Mouse (Mus musculus) hindbrain, embryonic 10.5 days (tissue): ENCODE data around the gene Nob1. TPM values are rescaled to one million over a fixed set of nuclear protein-coding genes. Genes with fewer than 3 reads are reported as not detected.
A peak's percentile ranks its signal among the peaks of the same experiment; 100 is the strongest.

Experiments
- DNase-seq: peaks from one replicate; pipeline ENCODE4 v3.0.0-alpha.2; 2017; ENCODE audit warnings: low spot score
- H3K27ac ChIP-seq: fragments of 300-500 bp; sonication (generic); 2 replicates; pipeline ENCODE4 v1.5.1; 2016; ENCODE audit warnings: mild to moderate bottlenecking, moderate library complexity
- H3K27me3 ChIP-seq: fragments of 300-500 bp; sonication (generic); 2 replicates; pipeline ENCODE4 v1.6.1; 2016; ENCODE audit warnings: mild to moderate bottlenecking; ENCODE audit not compliant: poor library complexity, insufficient read depth, severe bottlenecking
- H3K36me3 ChIP-seq: fragments of 300-500 bp; sonication (generic); 2 replicates; pipeline ENCODE4 v1.6.1; 2016; ENCODE audit warnings: mild to moderate bottlenecking, moderate library complexity
- H3K4me1 ChIP-seq: fragments of 300-500 bp; sonication (generic); replicated peaks from 2 replicates; pipeline ENCODE4 v1.6.1; 2016; ENCODE audit warnings: mild to moderate bottlenecking
- H3K4me3 ChIP-seq: fragments of 300-500 bp; sonication (generic); 2 replicates; pipeline ENCODE4 v1.5.1; 2016; ENCODE audit warnings: mild to moderate bottlenecking, moderate library complexity
- H3K9me3 ChIP-seq: fragments of 300-500 bp; sonication (generic); 2 replicates; pipeline ENCODE4 v1.6.1; 2016; ENCODE audit warnings: mild to moderate bottlenecking, moderate library complexity
- WGBS: fragments of 180-500 bp; shearing (Covaris S2); methylation state at CpG from one replicate; pipeline ENCODE4 v1.1.7; 2016; 5-methylcytosine and 5-hydroxymethylcytosine counted together
- polyA plus RNA-seq: library from polyadenylated mRNA; unstranded; fragments of >200 nt; fragmentation: Nextera tagmentation; extraction: Ambion mirVana; gene quantifications from 2 replicates; pipeline ENCODE4 v1.2.1, GENCODE M21; 2016

Nob1 gene
- polyA plus RNA-seq, 1 experiment from 2014 or later, result 91.8 TPM

DNA sequence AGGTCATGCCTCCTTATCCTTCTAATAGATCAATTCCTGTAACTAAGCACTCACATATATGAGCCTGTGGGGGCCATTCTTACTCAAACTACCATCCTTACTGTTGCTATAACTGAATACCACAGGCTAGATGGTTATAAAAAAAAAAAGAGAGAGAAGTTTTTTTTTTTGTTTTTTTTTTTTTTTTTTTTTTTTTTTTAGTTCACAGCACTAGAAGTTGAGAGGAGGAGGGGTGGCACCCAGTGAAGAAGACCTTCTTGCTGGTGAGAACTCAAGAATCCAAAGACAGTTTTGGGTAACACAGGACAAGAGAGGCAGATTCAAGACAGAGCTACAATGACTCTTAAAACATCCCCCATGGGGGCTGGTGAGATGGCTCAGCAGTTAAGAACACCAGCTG, 29.5 kb downstream of the Nob1 start:
- H3K4me3 ChIP-seq, result no peak overlapping the region
- no peak overlapping the region for H3K27ac ChIP-seq
- DNase-seq, result no peak
- H3K36me3 ChIP-seq, result no peaks in the 10 kb centered on the region
- H3K27me3 ChIP-seq, result no peaks in the 10 kb centered on the region
- no peaks in the 10 kb centered on the region for H3K9me3 ChIP-seq
- H3K4me1 ChIP-seq, result 0 out of 2 replicates have a peak, but pooled peaks cover 9% of the 10 kb centered on the region

DNA sequence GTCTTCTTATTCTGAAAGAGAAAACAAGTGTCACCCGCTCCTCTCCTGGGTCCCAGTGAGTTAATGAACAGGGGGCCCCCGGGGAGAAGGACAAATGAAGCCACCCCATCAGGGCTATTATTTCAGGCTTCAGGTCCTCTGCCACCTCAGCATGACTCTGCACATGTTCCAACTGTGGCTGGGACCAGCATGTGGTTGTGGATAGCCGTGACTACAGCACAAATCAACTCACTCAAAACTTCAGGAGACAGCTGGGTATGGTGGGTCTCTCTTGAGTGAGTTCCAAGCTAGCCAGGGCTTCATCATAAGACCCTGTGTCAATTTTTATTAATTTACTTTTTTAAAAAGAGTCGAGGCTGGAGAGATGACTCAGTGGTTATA, 33.7 kb downstream of the Nob1 start:
- H3K27me3 ChIP-seq, result no peaks in the 10 kb centered on the region
- WGBS, result 65% methylated on average over 4 of the region's 4 CpGs
- no peaks in the 10 kb centered on the region for H3K9me3 ChIP-seq
- no peaks in the 10 kb centered on the region for H3K4me1 ChIP-seq
- no peak overlapping the region for H3K27ac ChIP-seq
- no peak overlapping the region for H3K4me3 ChIP-seq
- DNase-seq, result no peak
- H3K36me3 ChIP-seq, result no peaks in the 10 kb centered on the region

GRCm38 (mm10) chr8:107390476-107391135, 34.2 kb downstream of the Nob1 start:
- Histone ChIP-seq H3K36me3 (no peaks in the 10 kb centered on the region), H3K4me3 (no peak overlapping the region), H3K27ac (no peak overlapping the region), H3K4me1 (no peaks in the 10 kb centered on the region), H3K27me3 (no peaks in the 10 kb centered on the region), H3K9me3 (no peaks in the 10 kb centered on the region)
- 91% methylated on average over 16 of the region's 16 CpGs for WGBS
- DNase-seq, result no peak

- 94% methylated on average over 8 of the region's 8 CpGs for WGBS
- Histone ChIP-seq H3K27ac (no peak overlapping the region), H3K4me3 (no peak overlapping the region), H3K27me3 (no peaks in the 10 kb centered on the region), H3K36me3 (no peaks in the 10 kb centered on the region), H3K9me3 (no peaks in the 10 kb centered on the region), H3K4me1 (no peaks in the 10 kb centered on the region)
- DNase-seq, result no peak
Observed at GRCm38 (mm10) chr8:107389557-107389956, 35.3 kb downstream of the Nob1 start.

DNA sequence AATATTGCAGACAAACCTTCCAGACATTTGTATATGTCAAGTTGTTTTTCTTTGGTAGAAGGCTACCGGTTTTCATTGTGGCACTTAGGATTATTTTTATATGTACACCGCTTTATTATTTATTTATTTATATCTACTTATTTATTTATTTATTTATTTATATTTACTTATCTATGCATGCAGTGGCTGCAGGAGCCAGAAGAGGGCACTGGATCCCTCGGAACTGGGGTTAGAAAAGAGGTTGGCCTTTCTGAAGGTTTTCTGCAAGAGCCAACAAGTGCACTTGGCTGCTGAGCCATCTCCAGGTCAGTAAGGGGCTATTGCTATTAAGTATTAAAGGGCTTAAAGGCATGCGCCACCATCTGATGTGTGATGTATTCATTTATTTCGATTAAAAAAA, 37.0 kb downstream of the Nob1 start:
- no peaks in the 10 kb centered on the region for H3K9me3 ChIP-seq
- H3K27me3 ChIP-seq, result no peaks in the 10 kb centered on the region
- H3K4me1 ChIP-seq, result no peaks in the 10 kb centered on the region
- 69% methylated on average over 5 of the region's 5 CpGs for WGBS
- peak; percentile 37 for DNase-seq
- H3K27ac ChIP-seq, result no peak overlapping the region
- H3K4me3 ChIP-seq, result no peak overlapping the region
- H3K36me3 ChIP-seq, result no peaks in the 10 kb centered on the region

DNA sequence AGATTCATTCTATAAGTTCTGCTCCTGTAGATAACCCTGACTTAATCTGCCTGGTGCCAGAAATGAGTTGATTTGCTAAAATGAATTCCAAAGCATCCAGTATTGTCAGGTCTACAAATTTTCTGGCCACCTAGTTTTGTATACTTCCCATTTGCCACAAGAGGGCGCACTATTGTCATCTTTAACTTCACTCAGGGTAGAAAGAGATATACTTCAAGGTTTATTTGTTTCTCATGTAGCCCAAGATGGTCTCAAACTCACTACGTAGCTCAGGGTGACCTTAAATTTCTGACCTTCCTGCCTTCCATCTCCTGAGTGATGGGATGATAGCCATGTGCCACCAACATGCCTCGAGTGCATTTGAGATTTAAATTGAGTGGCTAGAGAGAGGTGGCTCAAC, 38.2 kb downstream of the Nob1 start:
- no peaks in the 10 kb centered on the region for H3K9me3 ChIP-seq
- no peak overlapping the region for H3K27ac ChIP-seq
- H3K4me3 ChIP-seq, result no peak overlapping the region
- DNase-seq, result peak; percentile 17
- H3K27me3 ChIP-seq, result no peaks in the 10 kb centered on the region
- H3K4me1 ChIP-seq, result no peaks in the 10 kb centered on the region
- no peaks in the 10 kb centered on the region for H3K36me3 ChIP-seq
- WGBS, result 46% methylated on average over 3 of the region's 3 CpGs

DNA sequence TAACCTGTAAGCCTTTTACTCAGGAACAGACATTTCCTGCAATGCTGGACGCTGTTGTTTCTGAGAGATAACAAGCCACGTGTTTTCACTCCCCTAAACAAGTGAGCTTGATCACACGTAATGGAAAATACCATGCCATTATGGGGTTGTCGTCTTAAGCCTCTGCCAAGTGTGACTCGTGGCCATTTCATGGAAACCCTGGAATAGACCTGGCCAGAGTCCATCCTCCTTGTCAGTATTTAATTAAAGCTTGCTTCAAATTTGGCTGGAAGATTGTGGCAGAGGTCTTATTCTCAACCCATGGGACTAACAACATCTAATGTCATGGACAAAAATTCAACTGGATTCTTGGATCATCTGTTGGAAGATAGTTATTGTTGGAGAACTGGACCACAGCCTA, 38.7 kb downstream of the Nob1 start:
- no peak for DNase-seq
- Histone ChIP-seq H3K9me3 (no peaks in the 10 kb centered on the region), H3K4me3 (no peak overlapping the region), H3K4me1 (no peaks in the 10 kb centered on the region), H3K36me3 (no peaks in the 10 kb centered on the region), H3K27ac (no peak overlapping the region), H3K27me3 (no peaks in the 10 kb centered on the region)
- WGBS, result 69% methylated on average over 5 of the region's 5 CpGs

GRCm38 (mm10) chr8:107385063-107385462, 39.8 kb downstream of the Nob1 start:
- Histone ChIP-seq H3K27me3 (no peaks in the 10 kb centered on the region), H3K27ac (no peak overlapping the region), H3K4me1 (no peaks in the 10 kb centered on the region), H3K36me3 (peaks cover 9% of the 10 kb centered on the region), H3K9me3 (no peaks in the 10 kb centered on the region), H3K4me3 (no peak overlapping the region)
- no peak for DNase-seq
- WGBS, result 85% methylated on average over 2 of the region's 2 CpGs

DNA sequence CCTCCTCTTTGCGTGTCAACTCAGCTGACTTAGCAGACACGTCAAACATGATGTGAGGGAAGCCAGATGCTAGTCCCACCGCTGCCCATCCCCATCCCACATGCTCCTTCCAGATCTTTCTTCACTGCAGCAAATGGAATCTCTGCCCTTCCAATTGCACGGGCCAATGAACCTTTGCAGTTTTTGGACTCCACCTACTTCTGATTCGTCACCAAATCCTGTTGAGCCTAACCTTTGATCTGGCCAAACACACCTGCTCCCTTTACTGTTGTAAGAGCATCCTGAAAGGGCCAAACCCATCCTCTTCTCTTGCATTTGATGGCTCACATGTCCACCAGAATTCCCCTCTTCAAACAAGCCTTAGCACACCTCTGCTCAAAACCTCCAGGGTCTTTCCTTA, 40.2 kb downstream of the Nob1 start:
- 66% methylated on average over 5 of the region's 5 CpGs for WGBS

DNA sequence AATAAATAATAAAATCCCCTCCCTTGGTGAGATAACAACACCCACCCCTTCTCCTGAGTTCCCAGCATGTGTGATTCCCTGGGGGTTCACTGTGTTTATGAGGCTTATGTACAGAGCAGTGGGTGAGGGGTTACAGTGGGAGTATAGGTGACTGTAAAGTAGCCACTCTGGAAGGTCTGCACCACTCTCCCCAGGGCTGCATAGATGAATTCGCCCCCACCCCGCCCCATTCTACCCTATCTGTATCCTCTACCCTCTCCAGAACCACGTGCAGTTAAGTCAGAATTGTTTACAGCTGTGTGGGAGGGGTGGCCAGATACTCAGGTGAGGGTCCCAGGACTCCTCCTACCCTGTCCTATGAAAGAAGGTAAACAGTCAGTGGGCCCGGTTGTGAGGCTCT, 42.0 kb downstream of the Nob1 start:
- 75% methylated on average over 4 of the region's 4 CpGs for WGBS
- DNase-seq, result no peak
- Histone ChIP-seq H3K9me3 (no peaks in the 10 kb centered on the region), H3K4me3 (no peak overlapping the region), H3K4me1 (no peaks in the 10 kb centered on the region), H3K36me3 (peaks cover 25% of the 10 kb centered on the region), H3K27ac (no peak overlapping the region), H3K27me3 (no peaks in the 10 kb centered on the region)

More for the DNA sequence above, 40.2 kb downstream of the Nob1 start:
- no peak for DNase-seq
- no peaks in the 10 kb centered on the region for H3K4me1 ChIP-seq
- H3K9me3 ChIP-seq, result no peaks in the 10 kb centered on the region
- no peak overlapping the region for H3K27ac ChIP-seq
- H3K27me3 ChIP-seq, result no peaks in the 10 kb centered on the region
- no peak overlapping the region for H3K4me3 ChIP-seq
- H3K36me3 ChIP-seq, result peaks cover 11% of the 10 kb centered on the region

- no peak for DNase-seq
- Histone ChIP-seq H3K4me1 (no peaks in the 10 kb centered on the region), H3K27ac (no peak overlapping the region), H3K9me3 (no peaks in the 10 kb centered on the region), H3K27me3 (no peaks in the 10 kb centered on the region), H3K36me3 (peaks cover 28% of the 10 kb centered on the region), H3K4me3 (no peak overlapping the region)
- WGBS, result 94% methylated on average over 4 of the region's 4 CpGs
Observed at GRCm38 (mm10) chr8:107381666-107382065, 43.2 kb downstream of the Nob1 start.

DNA sequence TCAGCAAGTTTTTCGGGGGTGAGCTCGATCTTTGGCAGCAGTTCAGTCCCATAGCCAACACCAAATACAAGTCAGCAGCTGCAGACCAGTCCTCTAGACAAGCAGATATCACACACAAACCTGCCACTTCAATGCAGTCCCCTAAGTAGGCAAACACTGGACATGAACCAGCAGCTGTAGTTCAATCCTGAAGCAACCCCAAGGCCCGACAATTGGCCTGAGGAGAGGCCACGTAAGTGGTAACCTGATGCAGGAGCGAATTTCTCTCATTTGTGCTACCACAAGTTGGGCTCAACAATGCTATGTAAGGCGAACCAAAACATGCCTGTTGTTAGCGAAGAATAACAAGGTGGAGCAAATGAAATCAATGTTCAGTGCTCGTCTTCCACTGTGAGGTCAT, 44.1 kb downstream of the Nob1 start:
- 95% methylated on average over 8 of the region's 8 CpGs for WGBS
- no peaks in the 10 kb centered on the region for H3K27me3 ChIP-seq
- H3K27ac ChIP-seq, result no peak overlapping the region
- no peak for DNase-seq
- no peaks in the 10 kb centered on the region for H3K4me1 ChIP-seq
- H3K36me3 ChIP-seq, result peaks cover 28% of the 10 kb centered on the region
- H3K9me3 ChIP-seq, result no peaks in the 10 kb centered on the region
- H3K4me3 ChIP-seq, result no peak overlapping the region

- Histone ChIP-seq H3K27me3 (no peaks in the 10 kb centered on the region), H3K4me3 (no peak overlapping the region), H3K27ac (no peak overlapping the region), H3K9me3 (no peaks in the 10 kb centered on the region), H3K36me3 (peaks cover 32% of the 10 kb centered on the region), H3K4me1 (no peaks in the 10 kb centered on the region)
- DNase-seq, result no peak
- WGBS, result 96% methylated on average over 3 of the region's 3 CpGs
Observed at GRCm38 (mm10) chr8:107377346-107377745, 47.5 kb downstream of the Nob1 start.

DNA sequence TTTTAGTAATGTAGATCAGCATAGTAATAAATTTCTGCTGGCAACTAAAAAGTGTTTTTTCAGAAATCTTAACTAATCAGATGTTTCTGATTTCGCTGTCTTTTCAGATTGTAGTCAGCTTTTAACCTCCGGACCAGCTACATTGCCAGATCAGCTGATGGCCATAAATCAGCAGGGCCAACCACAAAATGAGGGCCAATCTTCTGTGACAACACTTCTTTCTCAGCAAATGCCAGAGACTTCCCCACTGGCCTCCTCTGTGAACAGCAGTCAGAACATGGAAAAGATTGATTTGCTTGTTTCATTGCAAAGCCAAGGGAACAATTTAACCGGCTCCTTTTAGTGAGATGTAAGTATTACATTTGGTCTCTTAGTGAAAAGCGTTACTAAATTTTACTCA, 54.5 kb downstream of the Nob1 start:
- H3K9me3 ChIP-seq, result no peaks in the 10 kb centered on the region
- no peak overlapping the region for H3K27ac ChIP-seq
- no peak overlapping the region for H3K4me3 ChIP-seq
- H3K4me1 ChIP-seq, result no peaks in the 10 kb centered on the region
- peaks cover 73% of the 10 kb centered on the region for H3K36me3 ChIP-seq
- 92% methylated on average over 4 of the region's 4 CpGs for WGBS
- no peak for DNase-seq
- H3K27me3 ChIP-seq, result no peaks in the 10 kb centered on the region
